Comparison of ENCODE assay signal across 19 mouse cellular contexts in genomic region chr17:57261286-57261685, GRCm38 (mm10). TPM values are rescaled to one million over a fixed set of nuclear protein-coding genes. Genes with fewer than 3 reads are reported as not detected.
DNase-seq lines count a peak whose midpoint lies in the region; TF ChIP-seq lines count a peak whose summit lies in the region.
"Had no signal": no experiment of that assay in that cellular context is flagged by ENCODE, and none has a peak within 500 bp of the region (broad histone marks: within the 10 kb centered on the region; RNA-seq: fewer than 3 reads in every experiment).

No protein-coding gene starts in this region.

- H3K27ac ChIP-seq in cerebellum, adult 2 months (ENCODE audit: insufficient read depth, low read length) = no peak overlapping the region
- peak overlapping the region; percentile 89 for H3K27ac ChIP-seq in gastrocnemius, adult 2 months
- H3K27ac ChIP-seq in heart, embryonic 10.5 days = no peak overlapping the region
- H3K27ac ChIP-seq: embryonic facial prominence, embryonic 13.5 days; embryonic facial prominence, embryonic 15.5 days; forebrain, embryonic 10.5 days had no signal

- H3K4me1 ChIP-seq in cerebellum, adult 2 months (ENCODE audit: control insufficient read depth, insufficient read depth, low read length) = no peaks in the 10 kb centered on the region
- peaks cover 15% of the 10 kb centered on the region for H3K4me1 ChIP-seq in heart, embryonic 10.5 days

- TF ChIP-seq CTCF in cerebellum, adult 2 months (IDR thresholded peaks at IDR 0.05; ENCODE audit: borderline replicate concordance, insufficient read depth, low read depth, low read length) = no peak
- no peak for TF ChIP-seq CTCF in gastrocnemius, adult 2 months (IDR thresholded peaks at IDR 0.05)

- WGBS in cerebellum, adult 2 months = 90% methylated on average over 4 of the region's 4 CpGs
- 92% methylated on average over 4 of the region's 4 CpGs for WGBS in heart, embryonic 10.5 days

- peak; percentile 40 for DNase-seq in adrenal gland, adult 2 months
- no peak for DNase-seq in adrenal gland, postnatal 4 days (ENCODE audit: low spot score in 2 of 2)
- peak; percentile 11 for DNase-seq in cerebellum, adult 11-12 months
- no peak for DNase-seq in cerebellum, adult 2 months
- peak; percentile 52 for DNase-seq in gastrocnemius, adult 2 months
- no peak for DNase-seq in gastrocnemius, postnatal 25 days
- peak; percentile 47 for DNase-seq in heart, embryonic 10.5 days (ENCODE audit: low spot score)
- no peak for DNase-seq in heart, postnatal 10 days
- DNase-seq: adrenal gland, adult 8-10 months; cerebellum, adult 11 months; cerebellum, adult 8-10 months; cerebellum, postnatal 14 days; cerebellum, postnatal 36 days; embryo, embryonic 11 days had no signal

- H3K36me3 ChIP-seq in heart, embryonic 10.5 days = peaks cover 80% of the 10 kb centered on the region

- no peaks in the 10 kb centered on the region for H3K9me3 ChIP-seq in heart, embryonic 10.5 days
- H3K9me3 ChIP-seq: embryonic facial prominence, embryonic 13.5 days; embryonic facial prominence, embryonic 15.5 days; forebrain, embryonic 10.5 days had no signal

- no peaks in the 10 kb centered on the region for H3K27me3 ChIP-seq in cerebellum, adult 2 months (ENCODE audit: control insufficient read depth, insufficient read depth, low read length)
- H3K27me3 ChIP-seq in heart, embryonic 10.5 days (ENCODE audit: insufficient read depth, poor library complexity, severe bottlenecking) = no peaks in the 10 kb centered on the region
- H3K27me3 ChIP-seq: embryonic facial prominence, embryonic 13.5 days; embryonic facial prominence, embryonic 15.5 days had no signal

- no peak overlapping the region for H3K4me3 ChIP-seq in cerebellum, adult 2 months (replicated peaks; ENCODE audit: insufficient read depth, low read depth, low read length)
- peak overlapping the region; percentile 56; the same call in 1 of the 2 replicates for H3K4me3 ChIP-seq in gastrocnemius, adult 2 months
- H3K4me3 ChIP-seq in heart, embryonic 10.5 days = no peak overlapping the region
- H3K4me3 ChIP-seq: embryonic facial prominence, embryonic 13.5 days; embryonic facial prominence, embryonic 15.5 days; erythroblast, embryonic 14.5 days; forebrain, embryonic 10.5 days had no signal

- intact Hi-C loops in gastrocnemius, adult 2 months (cut with DNase I) = no loop called here
- intact Hi-C loops in heart, postnatal 10 days (cut with DNase I) = no loop called here

- no peak for TF ChIP-seq POLR2A in cerebellum, adult 2 months (IDR thresholded peaks at IDR 0.05; ENCODE audit: borderline replicate concordance, insufficient read depth, low read length)

RNA-seq across cellular contexts. Expression of gene Trip10, which starts 12.0 kb away (rescaled TPM):
- total RNA-seq in adrenal gland, adult 2 months (2021) = 10 to 100 TPM; 44.5 to 51.5 TPM
- 25.2 and 28.2 TPM in 2 replicates for polyA plus RNA-seq in adrenal gland, adult 2 months (2012; rRNA removed)
- 10 to 100 TPM; 52.1 to 58.4 TPM for total RNA-seq in adrenal gland, postnatal 4 days (2021)
- 8.5 and 10.1 TPM in 2 replicates for polyA plus RNA-seq in cerebellum, adult 2 months (2012; rRNA removed)
- total RNA-seq in gastrocnemius, adult 2 months (2021) = 100 to 1,000 TPM; 170 to 176 TPM
- total RNA-seq in gastrocnemius, postnatal 25 days (2021) = 100 to 1,000 TPM; 132 to 134 TPM
- 44.4 and 46.8 TPM in 2 replicates for polyA plus RNA-seq in heart, embryonic 10.5 days (2016; fragmentation: Nextera tagmentation; extraction: Ambion mirVana)
- total RNA-seq in heart, postnatal 10 days (2021) = 10 to 100 TPM; 57.8 to 72.1 TPM

RNA-seq across cellular contexts. Expression of gene Gpr108, which starts 13.0 kb away (rescaled TPM):
- total RNA-seq in adrenal gland, adult 2 months (2021) = 10 to 100 TPM; 85.1 to 89.5 TPM
- polyA plus RNA-seq in adrenal gland, adult 2 months (2012; rRNA removed) = 79.7 and 82.5 TPM in 2 replicates
- 10 to 100 TPM; 50.3 to 52.5 TPM for total RNA-seq in adrenal gland, postnatal 4 days (2021)
- 44.0 and 46.9 TPM in 2 replicates for polyA plus RNA-seq in cerebellum, adult 2 months (2012; rRNA removed)
- total RNA-seq in gastrocnemius, adult 2 months (2021) = 10 to 100 TPM; 24.0 to 24.4 TPM
- total RNA-seq in gastrocnemius, postnatal 25 days (2021) = 10 to 100 TPM; 20.7 to 22.7 TPM
- 25.2 and 28.6 TPM in 2 replicates for polyA plus RNA-seq in heart, embryonic 10.5 days (2016; fragmentation: Nextera tagmentation; extraction: Ambion mirVana)
- 10 to 100 TPM; 26.5 TPM for total RNA-seq in heart, postnatal 10 days (2021)

RNA-seq across cellular contexts. Expression of gene Vav1, which starts 17.6 kb away (rescaled TPM):
- 1 to 10 TPM; 2.0 to 4.3 TPM for total RNA-seq in adrenal gland, adult 2 months (2021)
- 1.1 and 1.3 TPM in 2 replicates for polyA plus RNA-seq in adrenal gland, adult 2 months (2012; rRNA removed)
- total RNA-seq in adrenal gland, postnatal 4 days (2021) = 1 to 10 TPM; 2.7 to 3.3 TPM
- polyA plus RNA-seq in cerebellum, adult 2 months (2012; rRNA removed) = 1.2 and 1.5 TPM in 2 replicates
- under 1 TPM; 0.46 to 0.56 TPM for total RNA-seq in gastrocnemius, adult 2 months (2021)
- under 1 TPM; 0.33 to 0.56 TPM for total RNA-seq in gastrocnemius, postnatal 25 days (2021)
- 1.2 and 2.7 TPM in 2 replicates for polyA plus RNA-seq in heart, embryonic 10.5 days (2016; fragmentation: Nextera tagmentation; extraction: Ambion mirVana)
- 1 to 10 TPM; 1.4 to 2.3 TPM for total RNA-seq in heart, postnatal 10 days (2021)
- polyA plus RNA-seq: C2C12 had no signal

RNA-seq across cellular contexts. Expression of gene C3, which starts 33.4 kb away (rescaled TPM):
- 1,000 to 10,000 TPM in 1 of 2 experiments, 100 to 1,000 TPM in 1; 382 to 3,178 TPM for total RNA-seq in adrenal gland, adult 2 months (2021)
- polyA plus RNA-seq in adrenal gland, adult 2 months (2012; rRNA removed) = 222 and 767 TPM in 2 replicates
- total RNA-seq in adrenal gland, postnatal 4 days (2021) = 100 to 1,000 TPM in 1 of 2 experiments, 10 to 100 TPM in 1; 60.7 to 452 TPM
- polyA plus RNA-seq in cerebellum, adult 2 months (2012; rRNA removed) = 1.1 and 1.3 TPM in 2 replicates
- 10 to 100 TPM; 10.3 to 24.5 TPM for total RNA-seq in gastrocnemius, adult 2 months (2021)
- total RNA-seq in gastrocnemius, postnatal 25 days (2021) = 10 to 100 TPM in 1 of 2 experiments, 1 to 10 TPM in 1; 2.5 to 26.2 TPM
- polyA plus RNA-seq in heart, embryonic 10.5 days (2016; fragmentation: Nextera tagmentation; extraction: Ambion mirVana) = 0.46 and 5.3 TPM in 2 replicates
- 10 to 100 TPM; 42.3 to 66.3 TPM for total RNA-seq in heart, postnatal 10 days (2021)

Comparison
In these comparisons a context has a peak if more than half of its experiments do, and no peak if none do; other contexts are left out.
1. DNase-seq: peak in adrenal gland, adult 2 months (single experiment), cerebellum, adult 11-12 months (single experiment), gastrocnemius, adult 2 months (single experiment) and heart, embryonic 10.5 days (single experiment); none in adrenal gland, postnatal 4 days (0 of 2), cerebellum, adult 2 months (0 of 2), gastrocnemius, postnatal 25 days (single experiment) and heart, postnatal 10 days (0 of 2).